Mouse (Mus musculus): ENCODE results near the gene Akt1.

The Akt1 gene

DNA sequence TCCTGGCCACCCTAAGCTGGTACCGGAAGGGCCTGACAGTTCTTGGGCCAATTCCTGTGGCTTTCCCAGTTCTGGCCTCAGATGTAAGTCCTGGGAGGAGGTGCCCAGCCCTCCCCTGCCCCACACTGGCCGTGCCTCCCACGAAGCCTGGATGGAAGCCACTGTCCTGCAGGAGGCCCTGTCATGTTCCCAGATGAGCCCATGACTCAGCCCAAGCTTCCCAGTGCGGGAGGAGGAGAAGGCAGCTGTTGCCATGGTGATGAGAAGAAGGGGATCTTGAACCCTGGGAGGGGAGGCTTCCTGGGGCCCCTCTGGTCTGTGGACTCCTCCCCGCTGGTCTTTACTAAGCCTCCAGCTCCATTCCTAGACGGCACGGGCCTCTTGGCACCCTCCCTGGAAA lies 8.7 kb upstream of the Akt1 start:
- DNase-seq, result peak; percentile 54 to 65

GRCm38 (mm10) chr12:112679027-112679996 lies 4.6 kb upstream of the Akt1 start:
- peak in 1 of 2 experiments; percentile 60 for DNase-seq

DNA sequence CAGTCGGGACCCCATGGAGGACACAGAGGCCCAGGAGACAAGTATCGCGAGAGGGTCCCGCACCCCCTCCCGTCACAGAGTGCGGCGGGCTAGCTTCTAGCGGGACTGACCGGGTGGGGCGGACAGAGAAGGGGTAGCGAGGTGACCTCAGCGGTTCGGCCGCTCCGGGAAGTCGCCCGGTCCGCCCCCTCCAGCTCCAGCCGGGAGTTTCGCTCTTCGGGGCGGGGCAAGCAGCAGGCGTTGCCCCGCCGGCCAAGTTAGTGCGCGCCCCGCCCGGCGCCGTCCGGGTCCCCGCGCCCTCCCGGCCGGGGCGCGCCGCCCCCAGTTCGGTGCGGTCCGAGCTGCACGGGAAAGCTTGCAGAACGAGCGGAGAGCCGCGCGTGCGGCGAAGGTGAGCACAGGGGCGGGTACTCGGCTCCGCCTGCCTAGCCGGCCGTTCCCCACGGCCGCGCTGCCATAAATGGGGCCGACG lies 3.9 kb upstream of the Akt1 start, which contains the start of gene Zbtb42:
Gene Zbtb42, plus strand, starts transcription at position 274 of the 472 bp plus-strand sequence.
- DNase-seq, result peak; percentile 53 to 61

DNA sequence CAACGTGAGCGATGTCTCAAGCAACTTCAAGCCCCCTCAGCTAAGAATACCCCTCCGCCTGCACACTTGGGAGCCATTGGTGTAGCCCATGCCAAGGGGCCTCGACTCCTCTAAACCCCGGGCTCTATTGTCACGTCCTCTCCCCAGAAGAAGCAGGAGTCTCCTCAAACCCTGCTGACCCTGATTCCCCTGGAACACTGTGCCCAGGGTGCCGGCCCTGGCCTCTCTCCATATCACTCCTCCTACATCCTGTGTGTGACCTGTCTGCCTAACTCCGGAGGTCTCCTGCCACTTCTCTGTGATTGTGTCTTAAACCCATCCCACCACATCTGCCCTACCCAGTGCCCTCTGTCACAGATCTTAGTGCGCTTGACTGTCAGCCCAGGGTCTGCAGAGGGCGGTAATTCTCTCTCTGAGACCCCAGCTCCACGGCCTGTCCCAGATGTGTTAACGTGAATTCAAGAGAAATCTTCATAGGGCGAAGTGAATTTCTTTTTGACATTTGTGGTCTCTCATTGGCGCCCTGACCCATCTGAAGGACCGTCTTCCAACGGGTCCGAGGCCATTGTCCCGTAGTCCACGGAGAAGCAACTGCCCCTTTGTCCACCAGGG lies 3.4 kb upstream of the Akt1 start:
- DNase-seq, result no peak

- peak in 1 of 2 experiments; percentile 51 for DNase-seq
These were observed 2.4 kb upstream of the Akt1 start for GRCm38 (mm10) chr12:112677076-112677475.

GRCm38 (mm10) chr12:112675245-112676035 lies 756 bp upstream of the Akt1 start:
- DNase-seq, result peak; percentile 91 to 92

DNA sequence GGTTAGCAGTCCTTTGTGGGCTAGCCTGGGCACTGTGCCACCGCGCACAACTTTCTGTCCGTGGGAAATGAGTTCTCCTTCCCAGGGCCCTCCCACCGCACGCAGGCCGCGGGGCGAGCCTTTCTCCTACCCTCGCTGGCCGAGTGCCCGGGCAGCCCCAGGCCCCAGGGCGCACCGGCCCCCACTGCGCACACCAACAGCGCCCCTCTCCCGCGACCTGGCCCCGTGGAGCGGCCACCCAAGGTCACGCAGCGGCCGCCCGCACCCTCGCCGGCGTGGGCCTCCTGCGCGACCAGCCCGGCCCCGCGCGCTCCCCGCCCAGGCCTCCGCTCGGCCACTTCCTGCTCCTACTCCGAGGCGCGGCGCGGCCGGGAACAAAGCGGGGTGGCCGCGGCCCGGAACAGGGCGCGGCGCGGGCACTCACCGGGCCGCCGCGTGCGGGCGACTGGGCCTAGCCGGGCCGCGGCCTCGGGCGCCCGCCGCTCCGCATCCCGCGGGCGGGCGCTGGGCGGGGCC lies 1.1 kb downstream of the Akt1 start:
- DNase-seq, result peak; percentile 73 to 75

DNA sequence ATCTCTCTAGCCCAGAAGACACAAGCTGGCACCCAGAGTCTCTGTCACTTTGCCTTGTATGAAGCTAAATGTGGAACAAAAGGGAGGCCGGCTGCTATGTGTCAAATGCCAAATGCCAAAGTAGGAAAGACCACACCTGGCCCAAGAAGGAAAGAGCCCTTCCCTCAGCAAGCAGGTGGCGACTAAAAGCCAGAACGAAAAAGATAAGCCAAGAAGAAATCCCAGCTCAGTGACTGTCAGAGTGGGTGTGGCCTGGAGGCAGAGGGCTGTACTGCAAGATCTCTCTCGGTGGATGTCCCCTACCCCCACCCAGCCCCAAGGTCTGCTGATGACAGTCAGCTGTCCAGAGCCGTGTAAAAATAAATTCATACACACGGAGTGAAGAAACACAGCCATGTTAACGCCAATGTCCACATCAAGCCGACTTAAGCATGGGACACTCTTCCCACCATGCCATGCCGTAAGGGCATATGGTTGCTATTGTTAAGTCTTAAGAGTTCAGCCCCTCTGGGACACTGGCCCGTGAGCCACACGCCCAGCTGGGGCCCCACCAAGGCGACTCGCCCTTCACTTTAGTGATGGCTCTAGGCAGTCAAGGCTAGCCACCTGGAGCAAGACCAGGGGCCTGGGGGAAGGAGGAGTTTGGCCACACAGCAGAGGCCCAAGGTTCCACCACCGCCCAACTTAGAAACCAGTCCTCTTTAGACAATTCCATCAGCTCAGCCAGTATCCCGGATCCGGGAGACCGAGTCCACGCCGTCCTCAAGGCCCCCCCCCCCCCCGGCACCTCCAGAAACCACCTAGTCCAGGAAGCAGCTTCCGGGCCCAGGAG lies 1.7 kb downstream of the Akt1 start:
- peak; percentile 62 to 71 for DNase-seq

GRCm38 (mm10) chr12:112671891-112672290 lies 2.8 kb downstream of the Akt1 start:
- peak in 1 of 2 experiments; percentile 25 for DNase-seq

DNA sequence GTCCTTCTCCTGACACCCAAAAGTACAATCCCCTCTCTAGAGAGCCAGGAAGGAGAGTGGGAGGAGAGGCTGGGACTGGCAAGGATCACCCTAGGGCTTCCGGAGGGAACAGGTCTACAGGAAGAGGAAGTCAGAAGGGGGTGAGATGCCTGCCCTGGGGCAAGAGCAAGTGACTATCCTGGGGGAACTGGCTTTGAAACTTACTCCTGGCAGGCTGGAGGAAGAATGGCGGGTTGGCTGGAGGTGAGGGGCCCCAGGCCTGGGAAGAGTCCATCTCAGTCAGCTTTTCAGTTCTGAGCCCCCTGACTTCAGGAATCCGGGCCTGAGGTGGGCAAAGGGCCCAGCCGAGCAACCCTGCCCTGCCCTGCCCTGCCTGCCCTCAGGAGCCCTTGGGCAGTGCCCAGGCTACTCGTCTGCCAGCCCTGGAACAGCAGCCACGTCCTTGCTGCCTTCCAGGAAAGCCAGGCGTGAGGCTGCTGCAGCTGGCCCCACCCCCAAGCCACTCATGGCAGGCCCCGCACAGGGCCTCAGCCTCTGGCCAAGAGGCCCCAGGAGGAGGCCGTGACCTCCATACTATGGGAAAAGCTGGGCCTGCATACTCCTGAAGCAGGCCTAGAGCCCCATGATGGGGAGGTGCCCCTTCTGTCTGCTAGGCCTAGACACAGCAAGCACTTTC lies 3.8 kb downstream of the Akt1 start:
- peak in 1 of 2 experiments; percentile 38 for DNase-seq

DNA sequence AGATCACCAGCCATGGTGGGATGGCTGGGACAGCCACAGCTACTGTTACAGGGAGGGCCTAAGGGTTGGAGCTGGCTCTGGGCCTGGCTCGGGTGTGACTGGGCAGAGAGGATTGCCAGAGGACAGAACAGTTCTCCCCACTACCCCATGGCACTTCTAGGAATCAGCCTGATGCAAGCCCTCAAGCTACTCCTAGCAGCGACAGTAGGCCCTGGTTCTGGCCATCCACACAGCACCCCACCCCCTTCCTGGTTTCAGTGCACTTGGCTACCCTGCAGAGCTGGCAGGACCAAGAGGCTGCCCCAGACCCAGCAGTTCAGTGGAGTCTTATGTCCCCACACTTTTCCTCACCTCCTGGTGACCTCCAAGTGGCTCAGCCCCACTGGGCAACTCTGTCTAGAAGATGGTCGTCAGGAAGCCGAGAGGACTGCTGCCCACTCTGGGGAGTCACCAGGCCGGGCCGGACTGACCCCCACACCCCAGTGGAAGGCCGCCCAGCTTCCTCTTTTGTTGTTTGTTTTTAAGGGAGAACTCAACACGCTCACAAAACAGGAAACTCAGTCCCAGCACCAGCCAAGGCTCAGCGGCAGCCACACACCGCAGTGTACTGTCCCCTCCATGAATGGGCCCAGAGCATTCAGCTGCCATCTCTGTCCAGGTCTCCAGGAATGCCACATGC lies 6.9 kb downstream of the Akt1 start:
- peak in 1 of 2 experiments; percentile 57 for DNase-seq

- DNase-seq, result no peak
These were observed 8.7 kb downstream of the Akt1 start for GRCm38 (mm10) chr12:112665881-112666544.

GRCm38 (mm10) chr12:112665445-112665844 lies 9.2 kb downstream of the Akt1 start:
- DNase-seq, result peak; percentile 84 to 90

- DNase-seq, result peak; percentile 53 to 63
These were observed 10.0 kb downstream of the Akt1 start for GRCm38 (mm10) chr12:112664656-112665055.

- peak; percentile 47 to 58 for DNase-seq
These were observed 10.6 kb downstream of the Akt1 start for GRCm38 (mm10) chr12:112664124-112664523.

DNA sequence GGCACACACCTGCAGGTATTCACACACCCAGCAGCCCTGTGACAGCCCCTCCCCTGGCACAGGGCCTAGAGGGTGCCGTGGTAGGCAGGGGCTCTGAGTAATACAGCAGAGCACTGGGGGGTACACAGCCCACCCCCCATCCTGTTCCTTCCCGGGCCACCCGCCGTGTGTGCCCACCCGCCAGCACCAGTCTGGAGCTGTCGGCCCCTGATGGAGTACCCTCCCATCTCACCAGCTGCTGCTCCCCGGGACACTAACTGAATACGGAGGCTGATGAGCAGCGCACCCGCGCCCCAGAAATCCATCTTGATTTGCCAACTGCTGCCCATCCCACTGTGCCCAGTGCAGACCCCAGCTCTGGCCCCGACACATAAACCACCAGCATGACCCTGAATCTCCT lies 11.0 kb downstream of the Akt1 start:
- peak; percentile 47 to 67 for DNase-seq

- DNase-seq, result peak in 1 of 2 experiments; percentile 52
These were observed 11.4 kb downstream of the Akt1 start for GRCm38 (mm10) chr12:112663303-112663702.

- no peak for DNase-seq
These were observed 12.8 kb downstream of the Akt1 start for GRCm38 (mm10) chr12:112661851-112662250.

DNA sequence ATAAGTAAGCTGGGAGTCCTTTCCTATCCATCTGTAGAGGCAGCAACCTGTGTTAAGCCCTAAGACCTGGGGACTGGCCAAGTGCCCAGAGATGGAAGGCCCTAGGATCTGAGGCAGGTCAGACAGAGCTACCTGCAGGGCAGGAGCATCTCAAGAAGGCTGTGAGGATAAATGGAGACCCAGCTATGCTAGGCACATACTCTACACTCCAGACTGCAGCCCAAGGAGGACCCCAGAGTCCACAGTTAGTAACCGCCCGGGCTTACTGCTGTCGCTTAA lies 13.4 kb downstream of the Akt1 start:
- DNase-seq, result no peak

Measured in cerebellum, postnatal 10 days (tissue).